Comparison of ENCODE assay signal across 8 mouse cellular contexts in the genomic region with DNA sequence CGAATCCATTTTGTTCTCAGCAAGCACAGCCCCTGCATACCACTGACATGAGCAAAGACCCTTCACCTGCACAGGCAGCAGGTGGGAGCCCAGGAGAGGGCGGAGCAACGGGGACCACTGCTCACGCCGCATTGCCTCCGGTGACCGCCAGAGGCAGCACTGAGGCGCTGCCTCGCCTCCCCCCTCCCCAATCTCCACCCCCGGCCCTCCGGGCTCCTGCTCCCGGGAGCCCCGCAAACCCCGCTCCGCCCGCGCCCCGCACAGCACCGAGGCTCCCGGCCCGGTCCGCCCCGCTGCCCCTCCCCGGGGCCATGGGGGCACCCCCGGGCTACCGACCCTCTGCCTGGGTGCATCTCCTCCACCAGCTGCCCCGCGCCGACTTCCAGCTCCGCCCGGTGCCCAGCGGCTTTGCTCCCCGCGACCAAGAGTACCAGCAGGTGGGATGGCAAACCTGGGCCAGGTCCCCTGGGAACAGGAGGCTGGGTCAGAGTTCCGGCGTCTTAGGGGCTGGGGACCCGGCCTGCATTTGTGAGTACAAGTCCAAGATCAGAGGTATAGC. TPM values are rescaled to one million over a fixed set of nuclear protein-coding genes. Genes with fewer than 3 reads are reported as not detected.
A peak's percentile ranks its signal among the peaks of the same experiment; 100 is the strongest.
DNase-seq lines count a peak whose midpoint lies in the region; ATAC-seq and TF ChIP-seq lines count a peak whose summit lies in the region.

A gene (plus strand): TSS at position 65 of the 559 bp plus-strand sequence.

- TF ChIP-seq POLR2A in liver, adult 2 months (IDR thresholded peaks at IDR 0.05; ENCODE audit: extremely low read depth, insufficient read depth, low read length): no peak

- H3K36me3 ChIP-seq in liver, adult 2 months (ENCODE audit: control insufficient read depth, insufficient read depth, low read length): no peaks in the 10 kb centered on the region
- no peaks in the 10 kb centered on the region for H3K36me3 ChIP-seq in heart, embryonic 16.5 days (ENCODE audit: control insufficient read depth, insufficient read depth)
- no peaks in the 10 kb centered on the region for H3K36me3 ChIP-seq in midbrain, embryonic 16.5 days (ENCODE audit: control insufficient read depth, insufficient read depth, low read length)

- peak within 1 kb of the TSS; percentile 70 for H3K4me2 ChIP-seq in heart, embryonic 16.5 days (ENCODE audit: low read depth, low read length)
- H3K4me2 ChIP-seq in midbrain, embryonic 16.5 days (ENCODE audit: low read length): peak within 1 kb of the TSS; percentile 71

- no peak within 1 kb of the TSS for H3K27ac ChIP-seq in liver, adult 2 months (replicated peaks; ENCODE audit: insufficient read depth, low read depth, low read length)
- no peak within 1 kb of the TSS for H3K27ac ChIP-seq in heart, embryonic 16.5 days (ENCODE audit: low read length)
- H3K27ac ChIP-seq in midbrain, embryonic 16.5 days (ENCODE audit: low read length): peak within 1 kb of the TSS; percentile 90

- ATAC-seq in heart, embryonic 16.5 days (replicated peaks; ENCODE audit: extremely low read depth, insufficient read depth, low FRiP score): 0 out of 2 replicates have a peak, but pooled peaks have one; percentile 8
- peak; percentile 25 for ATAC-seq in midbrain, embryonic 16.5 days

- H3K4me1 ChIP-seq in liver, adult 2 months (ENCODE audit: control insufficient read depth, insufficient read depth, low read length): no peaks in the 10 kb centered on the region
- peaks cover 5% of the 10 kb centered on the region for H3K4me1 ChIP-seq in heart, embryonic 16.5 days (ENCODE audit: control insufficient read depth, insufficient read depth, low read length)
- H3K4me1 ChIP-seq in midbrain, embryonic 16.5 days (ENCODE audit: control insufficient read depth, insufficient read depth, low read length): peaks cover 32% of the 10 kb centered on the region

- TF ChIP-seq CTCF in liver, adult 2 months (IDR thresholded peaks at IDR 0.05; ENCODE audit: low read depth, low read length): peak; percentile 71

- 3% methylated on average over 31 of the region's 37 CpGs for WGBS in liver, adult 2 months
- 3% methylated on average over 33 of the region's 37 CpGs for WGBS in heart, embryonic 16.5 days
- under 1% methylated on average over 26 of the region's 37 CpGs for WGBS in midbrain, embryonic 16.5 days

- no peaks in the 10 kb centered on the region for H3K9me3 ChIP-seq in heart, embryonic 16.5 days (replicated peaks; ENCODE audit: control insufficient read depth, low read length)
- no peaks in the 10 kb centered on the region for H3K9me3 ChIP-seq in midbrain, embryonic 16.5 days (replicated peaks; ENCODE audit: control insufficient read depth, low read length, poor library complexity, severe bottlenecking)

- peak within 1 kb of the TSS; percentile 25; the same call in 1 of the 2 replicates for H3K4me3 ChIP-seq in liver, adult 2 months (ENCODE audit: insufficient read depth, low read depth, low read length)
- peak within 1 kb of the TSS; percentile 50 for H3K4me3 ChIP-seq in heart, embryonic 16.5 days (ENCODE audit: low read length)
- peak within 1 kb of the TSS; percentile 87 for H3K4me3 ChIP-seq in midbrain, embryonic 16.5 days (ENCODE audit: low read depth, low read length)

- no peak for DNase-seq in liver, adult 2 months (ENCODE audit: extremely low read depth, low read depth, low spot score)
- DNase-seq in liver: no peak
- DNase-seq in cerebellum, postnatal 10 days: peak; percentile 85 to 86
- peak in 1 of 2 experiments; percentile 57 for DNase-seq in left cerebral cortex, adult 8-10 months (ENCODE audit: low spot score in 2 of 2)
- DNase-seq in thymus, postnatal 36 days: peak; percentile 41 to 49
- DNase-seq in ovary, postnatal 14 days (ENCODE audit: low spot score): no peak

- no peaks in the 10 kb centered on the region for H3K79me2 ChIP-seq in liver, adult 2 months (ENCODE audit: control insufficient read depth, insufficient read depth, low read length)

- H3K27me3 ChIP-seq in liver, adult 2 months (ENCODE audit: control insufficient read depth, insufficient read depth, low read length): peaks cover 15% of the 10 kb centered on the region
- H3K27me3 ChIP-seq in heart, embryonic 16.5 days (ENCODE audit: control insufficient read depth, insufficient read depth, low read length): peaks cover 28% of the 10 kb centered on the region
- H3K27me3 ChIP-seq in midbrain, embryonic 16.5 days (ENCODE audit: control insufficient read depth, insufficient read depth, low read depth, low read length): no peaks in the 10 kb centered on the region

- H3K9ac ChIP-seq in liver, adult 2 months (ENCODE audit: low read depth, low read length): no peak within 1 kb of the TSS
- H3K9ac ChIP-seq in heart, embryonic 16.5 days (ENCODE audit: low read length): peak within 1 kb of the TSS; percentile 63
- H3K9ac ChIP-seq in midbrain, embryonic 16.5 days (ENCODE audit: low read depth, low read length): peak within 1 kb of the TSS; percentile 94

RNA-seq across cellular contexts. Expression of the gene that starts here (rescaled TPM):
- 0.65 and 2.8 TPM in 2 replicates for total RNA-seq in liver, adult 2 months (2014; rRNA removed)
- polyA plus RNA-seq in liver, adult 2 months (2012; rRNA removed): 2.3 and 2.4 TPM in 2 replicates
- 1.3 and 2.0 TPM in 2 replicates for polyA plus RNA-seq in heart, embryonic 16.5 days (2015; fragmentation: Nextera tagmentation; extraction: Ambion mirVana)
- total RNA-seq in left cerebral cortex, adult 8-10 months (2022): 100 to 1,000 TPM; 584 to 624 (median 589) TPM
- 122 and 158 TPM in 2 replicates for polyA plus RNA-seq in midbrain, embryonic 16.5 days (2015; fragmentation: Nextera tagmentation; extraction: Ambion mirVana)

Comparison
In these comparisons a context has a peak if more than half of its experiments do, and no peak if none do; other contexts are left out.
1. RNA of the gene that starts here (total RNA-seq): 584 to 624 TPM in left cerebral cortex, adult 8-10 months; 0.65 to 2.8 TPM in liver, adult 2 months; every median in the first group is over 100 times any median in the second.
2. RNA of the gene that starts here (polyA plus RNA-seq): 122 to 158 TPM in midbrain, embryonic 16.5 days; 2.3 to 2.4 TPM in liver, adult 2 months and 1.3 to 2.0 TPM in heart, embryonic 16.5 days; every median in the first group is over 10 times any median in the second.
3. DNase-seq: peak in cerebellum, postnatal 10 days (2 of 2) and thymus, postnatal 36 days (2 of 2); none in liver, adult 2 months (single experiment), liver (single experiment) and ovary, postnatal 14 days (single experiment).
4. H3K4me3 ChIP-seq: peak in every context shown above with its lines; median percentile 87 in midbrain, embryonic 16.5 days; 50 in heart, embryonic 16.5 days; 25 in liver, adult 2 months.